Mouse (Mus musculus) testis, adult 2 months (tissue): ENCODE data around the gene Olfr96. TPM values are rescaled to one million over a fixed set of nuclear protein-coding genes. Genes with fewer than 3 reads are reported as not detected.

Source experiments
- H3K27ac ChIP-seq: fragments of 200-500 bp; 2 replicates; pipeline ENCODE4 v1.5.1; 2012; ENCODE audit warnings: low read depth, low read length; ENCODE audit not compliant: control insufficient read depth, insufficient read depth
- H3K27me3 ChIP-seq: fragments of 200-500 bp; 2 replicates; pipeline ENCODE4 v1.6.1; 2012; ENCODE audit warnings: mild to moderate bottlenecking, low read length, moderate library complexity; ENCODE audit not compliant: control insufficient read depth, insufficient read depth
- H3K36me3 ChIP-seq: fragments of 200-500 bp; 2 replicates; pipeline ENCODE4 v1.6.1; 2012; ENCODE audit warnings: mild to moderate bottlenecking, low read length; ENCODE audit not compliant: control insufficient read depth, insufficient read depth
- H3K4me1 ChIP-seq: fragments of 200-500 bp; 2 replicates; pipeline ENCODE4 v1.6.1; 2012; ENCODE audit warnings: low read length; ENCODE audit not compliant: control insufficient read depth, insufficient read depth
- H3K4me3 ChIP-seq: fragments of 200-500 bp; 2 replicates; pipeline ENCODE4 v1.5.1; 2012; ENCODE audit warnings: low read depth, mild to moderate bottlenecking, low read length, moderate library complexity, mixed read lengths; ENCODE audit not compliant: control insufficient read depth
- CTCF ChIP-seq: fragments of 200-500 bp; IDR thresholded peaks from 2 replicates; pipeline ENCODE4 v1.5.1; 2012; ENCODE audit warnings: low read depth, mild to moderate bottlenecking, inconsistent platforms, low read length, moderate library complexity; ENCODE audit not compliant: control insufficient read depth, insufficient read depth, insufficient replicate concordance
- POLR2A ChIP-seq: fragments of 200-500 bp; IDR thresholded peaks from 2 replicates; pipeline ENCODE4 v1.6.1; 2012; ENCODE audit warnings: low read depth, mild to moderate bottlenecking, inconsistent platforms, low read length, moderate library complexity; ENCODE audit not compliant: control insufficient read depth
- polyA plus RNA-seq: library from polyadenylated mRNA; depleted of rRNA; stranded (reverse); fragments of >200 nt; gene quantifications from 2 replicates; pipeline ENCODE4 v1.2.3, GENCODE M21; 2012; rRNA removed

The Olfr96 gene
- polyA plus RNA-seq: not detected in 2 replicates

GRCm38 (mm10) chr17:37219846-37220245, at the start of gene Olfr96:
TSS of gene Olfr96 (plus strand) at chr17:37220146.
- Histone ChIP-seq H3K4me1 (no peaks in the 10 kb centered on the region), H3K36me3 (no peaks in the 10 kb centered on the region), H3K27me3 (no peaks in the 10 kb centered on the region), H3K4me3 (no peak within 1 kb of the TSS), H3K27ac (no peak within 1 kb of the TSS)
- TF ChIP-seq CTCF (no peak), POLR2A (no peak)

GRCm38 (mm10) chr17:37185474-37185873, 34.5 kb upstream of the Olfr96 start:
- no peaks in the 10 kb centered on the region for H3K4me1 ChIP-seq
- H3K27ac ChIP-seq: no peak overlapping the region
- no peaks in the 10 kb centered on the region for H3K36me3 ChIP-seq
- TF ChIP-seq POLR2A: no peak
- TF ChIP-seq CTCF: no peak
- no peaks in the 10 kb centered on the region for H3K27me3 ChIP-seq
- no peak overlapping the region for H3K4me3 ChIP-seq

- H3K27ac ChIP-seq: no peak overlapping the region
- H3K4me1 ChIP-seq: no peaks in the 10 kb centered on the region
- H3K27me3 ChIP-seq: no peaks in the 10 kb centered on the region
- no peak overlapping the region for H3K4me3 ChIP-seq
- no peaks in the 10 kb centered on the region for H3K36me3 ChIP-seq
- TF ChIP-seq CTCF (no peak), POLR2A (no peak)
Measured at GRCm38 (mm10) chr17:37190711-37191110, 29.2 kb upstream of the Olfr96 start.

- Histone ChIP-seq H3K27ac (no peak overlapping the region), H3K4me3 (no peak overlapping the region), H3K27me3 (no peaks in the 10 kb centered on the region), H3K36me3 (no peaks in the 10 kb centered on the region), H3K4me1 (peaks cover 5% of the 10 kb centered on the region)
- TF ChIP-seq CTCF: no peak
- no peak for TF ChIP-seq POLR2A
Measured at GRCm38 (mm10) chr17:37193032-37193431, 26.9 kb upstream of the Olfr96 start.

GRCm38 (mm10) chr17:37193656-37194055, 26.3 kb upstream of the Olfr96 start, which contains the start of gene Ubd:
TSS of gene Ubd (plus strand) at chr17:37193892.
- Histone ChIP-seq H3K4me1 (peaks cover 5% of the 10 kb centered on the region), H3K27me3 (no peaks in the 10 kb centered on the region), H3K4me3 (no peak within 1 kb of the TSS), H3K36me3 (no peaks in the 10 kb centered on the region), H3K27ac (no peak within 1 kb of the TSS)
- TF ChIP-seq POLR2A (no peak), CTCF (no peak)

GRCm38 (mm10) chr17:37194782-37195181, 25.2 kb upstream of the Olfr96 start:
- Histone ChIP-seq H3K27me3 (no peaks in the 10 kb centered on the region), H3K36me3 (no peaks in the 10 kb centered on the region), H3K4me1 (peaks cover 5% of the 10 kb centered on the region), H3K27ac (no peak overlapping the region), H3K4me3 (no peak overlapping the region)
- TF ChIP-seq POLR2A: no peak
- no peak for TF ChIP-seq CTCF

- H3K36me3 ChIP-seq: no peaks in the 10 kb centered on the region
- no peaks in the 10 kb centered on the region for H3K27me3 ChIP-seq
- H3K27ac ChIP-seq: no peak overlapping the region
- no peak for TF ChIP-seq CTCF
- no peak for TF ChIP-seq POLR2A
- H3K4me1 ChIP-seq: peaks cover 5% of the 10 kb centered on the region
- H3K4me3 ChIP-seq: peak overlapping the region; percentile 41
Measured at GRCm38 (mm10) chr17:37196845-37197724, 22.9 kb upstream of the Olfr96 start.

- TF ChIP-seq CTCF (no peak), POLR2A (no peak)
- no peaks in the 10 kb centered on the region for H3K36me3 ChIP-seq
- peaks cover 5% of the 10 kb centered on the region for H3K4me1 ChIP-seq
- H3K27me3 ChIP-seq: no peaks in the 10 kb centered on the region
- H3K27ac ChIP-seq: no peak within 1 kb of the TSS
- H3K4me3 ChIP-seq: no peak within 1 kb of the TSS
Measured at GRCm38 (mm10) chr17:37200894-37201293, 19.1 kb upstream of the Olfr96 start, which contains the start of gene Olfr94. TSS of gene Olfr94 (minus strand) at chr17:37200994.
